Mouse (Mus musculus) urinary bladder, postnatal 10 days (tissue): ENCODE data around the gene Rangap1.
"Not testable (repeated sequence)": the region's sequence is repeated elsewhere in the genome, so short reads cannot be mapped to it uniquely, and the experiment has no call there.

Experiments
- DNase-seq: peaks from one replicate; pipeline ENCODE4 v3.0.0; 2022; ENCODE audit warnings: low spot score

The Rangap1 gene

DNA sequence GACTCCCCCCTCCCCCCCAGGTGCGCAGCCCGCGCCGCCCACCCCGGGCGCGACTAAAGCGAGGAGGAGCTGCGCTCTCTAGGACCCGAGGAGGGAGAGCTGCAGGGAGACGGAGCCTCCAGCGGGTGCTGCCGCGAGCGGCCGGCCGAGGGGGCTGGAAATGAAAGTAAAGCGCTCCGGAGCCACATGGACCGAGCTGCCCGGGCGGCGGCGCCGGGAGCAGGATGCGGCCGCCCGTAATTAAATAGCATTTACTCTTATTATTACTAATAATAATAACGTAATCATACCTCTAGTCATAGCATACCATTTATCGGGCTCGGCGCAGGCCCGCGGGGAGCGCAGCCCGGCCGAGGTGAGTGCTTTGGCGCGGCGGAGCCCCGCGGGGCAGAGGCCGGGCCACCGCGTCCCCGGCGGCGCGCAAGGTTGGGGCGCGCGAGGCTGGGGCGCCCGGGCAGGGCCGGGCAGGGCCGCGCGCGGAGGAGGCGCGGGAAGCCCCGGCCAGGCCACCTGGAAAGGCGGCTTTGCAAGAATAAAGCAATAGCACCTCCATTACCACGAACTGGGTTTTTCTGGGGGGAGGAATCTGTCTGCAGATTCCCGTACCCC lies at the start of gene Rangap1, which contains the start of gene Zc3h7b:
Rangap1 (minus strand) TSS at position 539 of the 609 bp plus-strand sequence.
Zc3h7b (plus strand) TSS at position 66 of the 609 bp plus-strand sequence.
- no peak for DNase-seq

DNA sequence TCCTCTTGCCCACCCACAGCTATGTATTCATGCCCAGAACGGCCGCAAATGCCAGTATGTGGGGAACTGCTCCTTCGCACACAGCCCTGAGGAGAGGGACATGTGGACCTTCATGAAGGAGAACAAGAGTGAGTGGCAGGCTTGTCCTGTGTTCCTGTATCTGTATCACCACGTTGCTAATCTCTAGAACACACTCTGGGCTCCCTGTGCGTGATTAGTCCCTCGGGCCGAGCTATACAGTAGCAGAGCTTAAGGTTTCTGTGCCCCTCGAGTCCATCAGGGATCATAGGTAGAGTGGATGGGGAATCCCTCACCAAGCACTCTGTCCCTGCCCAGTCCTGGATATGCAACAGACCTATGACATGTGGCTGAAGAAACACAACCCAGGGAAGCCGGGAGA lies 47.1 kb upstream of the Rangap1 start:
- DNase-seq, result no peak

DNA sequence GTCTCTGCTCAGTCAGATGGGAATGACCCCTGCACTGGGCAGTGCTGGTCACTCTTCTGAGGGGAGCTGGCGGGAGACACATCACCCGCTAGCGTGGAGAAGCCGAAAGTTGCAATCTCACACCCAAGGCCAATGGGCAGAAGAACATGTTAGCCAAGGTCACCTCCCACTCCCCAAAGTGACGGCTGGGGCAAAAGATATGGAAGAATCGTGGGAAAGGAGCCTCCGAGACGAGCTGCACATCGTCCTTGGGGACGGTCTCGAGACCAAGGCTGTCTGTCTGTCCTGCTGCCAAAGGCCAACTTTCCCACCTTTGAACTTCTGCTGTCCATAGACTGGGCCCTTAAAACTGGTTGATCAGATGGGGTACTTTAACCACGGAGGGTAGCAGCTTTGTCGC lies 42.2 kb upstream of the Rangap1 start:
- no peak for DNase-seq

DNA sequence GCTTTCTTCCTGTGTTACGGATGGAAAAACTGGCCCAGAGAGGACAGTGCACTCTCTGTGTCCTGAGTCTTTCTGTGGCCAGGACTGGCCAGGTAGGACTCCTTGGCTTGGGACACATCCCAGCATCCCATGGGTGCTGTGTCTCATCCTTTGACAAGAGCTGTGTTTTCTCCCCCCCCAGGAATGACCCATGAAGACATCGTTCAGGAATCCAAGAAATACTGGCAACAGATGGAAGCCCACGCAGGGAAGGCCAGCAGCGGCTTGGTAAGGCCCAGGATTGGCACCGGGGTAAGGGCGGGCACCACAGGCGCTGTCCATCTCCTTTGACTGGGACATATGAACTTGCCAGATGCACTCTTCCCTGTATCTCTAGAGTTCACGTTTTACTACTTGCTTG lies 40.4 kb upstream of the Rangap1 start:
- DNase-seq, result no peak

DNA sequence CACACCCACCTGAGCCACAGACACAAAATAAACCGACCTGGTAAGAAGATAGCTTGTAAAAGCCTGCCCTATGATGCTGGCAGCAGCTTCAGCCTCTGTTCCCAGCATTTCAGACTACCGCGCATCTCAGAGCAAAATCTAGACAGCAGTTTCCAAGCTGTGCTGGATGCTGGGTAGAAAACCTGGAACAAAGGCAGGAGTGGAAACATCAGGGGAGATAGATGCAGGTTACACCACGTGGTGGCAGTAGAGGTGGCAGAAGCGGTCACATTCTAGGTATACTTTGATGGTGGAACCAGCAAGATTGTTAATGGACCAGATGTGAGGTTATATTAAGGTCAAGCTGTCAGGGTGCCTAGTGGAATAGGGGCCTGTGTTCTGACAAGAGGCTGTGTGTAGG lies 39.4 kb upstream of the Rangap1 start:
- DNase-seq, result no peak

DNA sequence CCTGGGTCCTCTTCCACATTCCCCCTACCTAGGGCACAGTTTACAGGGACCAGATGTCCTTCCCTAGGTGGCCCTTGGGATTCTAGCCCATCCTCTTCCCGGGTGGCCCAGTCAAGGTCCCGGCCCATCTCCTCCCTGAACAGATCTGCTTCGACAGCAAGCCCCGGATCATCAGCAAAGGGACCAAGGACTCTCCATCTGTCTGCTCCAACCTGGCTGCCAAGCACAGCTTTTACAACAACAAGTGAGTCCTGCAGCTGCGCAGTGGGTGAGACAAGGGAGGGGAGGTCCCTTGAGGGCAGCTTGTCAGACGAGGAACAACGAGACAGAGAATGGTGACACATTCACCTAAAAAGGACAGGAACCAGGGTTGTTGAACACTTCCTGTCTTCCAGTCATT lies 36.5 kb upstream of the Rangap1 start:
- DNase-seq, result no peak

DNA sequence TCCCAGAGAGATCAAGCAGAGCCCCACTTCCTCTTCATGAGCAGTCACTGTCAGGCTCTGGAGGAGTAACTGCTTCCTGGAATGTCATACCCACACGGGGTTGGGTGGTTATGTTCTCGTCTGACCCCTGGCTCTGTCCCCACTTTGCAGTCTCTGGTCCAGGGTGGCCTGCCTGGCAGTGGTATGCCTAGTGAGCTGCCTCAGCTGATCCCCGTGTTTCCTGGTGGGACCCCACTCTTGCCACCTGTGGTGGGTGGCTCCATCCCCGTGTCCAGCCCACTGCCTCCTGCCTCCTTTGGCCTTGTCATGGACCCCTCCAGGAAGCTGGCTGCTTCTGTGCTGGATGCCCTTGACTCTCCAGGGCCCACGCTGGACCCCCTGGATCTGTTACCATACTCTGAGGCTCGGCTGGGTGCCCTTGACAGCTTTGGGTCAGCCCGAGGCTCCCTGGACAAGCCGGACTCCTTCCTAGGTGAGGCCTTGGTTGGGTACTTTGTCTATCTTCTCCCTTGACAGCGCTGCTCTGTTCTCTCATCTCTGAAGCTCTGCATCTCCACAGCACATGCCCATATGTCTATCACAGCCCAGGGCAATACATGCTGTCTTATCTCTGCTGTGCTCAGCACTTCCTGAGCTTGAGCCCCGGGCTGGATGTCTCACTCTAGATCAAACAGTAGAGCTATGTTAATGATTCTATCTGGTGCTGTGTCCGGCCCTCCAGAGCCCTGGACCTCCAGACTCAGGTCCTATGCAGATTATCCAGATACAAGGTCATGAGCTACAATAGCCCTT lies 31.5 kb upstream of the Rangap1 start:
- no peak for DNase-seq

DNA sequence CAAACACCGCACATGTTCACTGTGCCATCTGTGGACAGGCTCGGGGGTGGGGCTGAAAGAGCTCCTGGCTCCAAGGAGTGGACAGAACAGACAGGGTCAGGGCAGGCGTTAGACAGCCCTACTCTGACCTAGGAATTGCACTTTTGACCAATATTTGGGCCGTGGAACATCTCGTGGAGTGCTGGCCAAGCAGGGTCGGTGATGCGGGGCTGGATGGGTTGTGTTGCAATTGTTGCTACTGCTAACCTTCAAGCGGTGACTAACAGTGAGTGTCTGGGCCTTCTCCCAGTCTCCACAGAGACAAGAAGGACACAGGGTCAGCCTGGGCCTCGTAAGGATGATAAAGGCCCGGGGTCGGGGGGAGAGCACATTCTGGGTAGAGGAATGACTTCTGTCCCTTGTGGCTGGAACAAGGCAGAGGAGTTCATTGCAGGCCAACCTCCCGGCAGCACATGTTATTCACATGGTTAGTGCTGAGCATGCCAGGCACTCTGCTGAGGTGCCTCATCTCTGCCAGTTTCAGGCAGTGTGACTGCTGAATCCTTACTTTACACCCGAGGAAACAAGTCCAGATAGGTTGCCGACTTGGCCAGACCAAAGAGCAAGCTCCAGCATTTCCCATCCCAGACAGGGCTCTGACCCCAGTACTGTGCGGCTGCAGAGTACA lies 29.3 kb upstream of the Rangap1 start:
- DNase-seq, result no peak

DNA sequence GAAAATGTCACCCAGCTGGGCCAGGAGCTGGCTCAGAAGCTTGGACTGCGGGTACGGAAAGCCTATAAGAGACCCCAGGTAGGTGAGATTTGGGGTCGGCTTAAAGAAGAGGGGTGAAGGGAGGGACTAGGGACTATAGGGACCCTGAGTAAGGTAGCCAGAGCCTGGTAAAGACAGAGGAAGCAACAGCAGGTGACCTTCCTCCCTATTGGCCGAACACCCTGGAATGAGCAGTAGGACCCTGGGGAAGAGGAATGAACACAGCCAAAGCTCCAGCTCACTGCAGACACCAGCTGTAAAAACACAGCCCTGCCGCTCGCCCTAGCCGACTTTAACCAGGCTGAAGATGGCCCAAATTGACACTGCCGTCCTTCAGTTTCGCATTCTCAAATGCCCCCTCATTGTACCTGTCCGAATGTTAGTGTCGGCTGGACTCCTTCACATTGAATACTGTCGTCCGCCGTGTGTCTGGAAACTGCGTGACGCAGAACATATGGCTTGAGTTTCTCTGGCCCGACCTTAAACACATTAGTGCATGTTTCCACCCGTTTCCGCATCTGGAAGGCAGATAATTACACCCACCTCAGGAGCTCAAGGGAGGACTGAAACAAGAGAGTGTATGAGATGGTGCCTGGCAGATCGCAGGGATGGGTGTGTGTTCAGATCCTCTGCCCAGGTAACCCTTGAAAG lies 27.2 kb upstream of the Rangap1 start:
- DNase-seq, result no peak

DNA sequence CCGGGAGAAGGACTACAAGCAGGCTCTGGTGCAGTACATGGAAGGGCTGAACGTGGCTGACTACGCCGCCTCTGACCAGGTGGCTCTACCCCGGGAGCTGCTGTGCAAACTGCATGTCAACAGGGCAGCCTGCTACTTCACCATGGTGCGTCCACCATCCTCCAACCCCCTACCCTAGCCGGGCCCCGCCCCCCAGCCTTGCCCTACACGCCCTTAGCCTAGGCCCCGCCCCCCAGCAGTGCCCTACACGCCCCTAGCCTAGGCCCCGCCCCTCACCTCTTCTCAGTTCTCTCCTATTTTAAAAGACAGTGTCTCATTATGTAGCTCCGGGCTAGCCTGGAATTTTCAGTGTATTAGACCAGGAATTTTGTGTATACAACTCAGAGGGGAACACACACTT lies 23.7 kb upstream of the Rangap1 start:
- DNase-seq, result no peak

DNA sequence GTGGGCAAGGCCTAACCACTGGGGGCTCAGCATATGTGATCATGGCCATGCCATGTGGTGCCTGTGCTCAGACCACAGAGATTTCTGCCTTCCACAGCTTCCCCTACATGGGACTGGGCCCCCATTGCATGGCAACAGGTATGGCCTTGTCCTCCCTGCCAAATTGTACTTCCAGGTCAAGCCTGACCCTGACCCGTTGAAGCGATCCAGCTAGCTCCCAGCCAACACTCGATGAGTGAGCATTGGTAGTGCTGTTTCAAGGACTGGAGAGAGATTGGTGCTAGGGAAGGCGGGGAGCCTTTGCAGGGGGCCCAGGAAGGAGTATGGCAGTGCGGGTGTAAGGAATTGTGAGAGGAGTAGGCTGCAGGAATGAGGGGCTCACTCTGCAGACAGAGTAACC lies 21.1 kb upstream of the Rangap1 start:
- no peak for DNase-seq

DNA sequence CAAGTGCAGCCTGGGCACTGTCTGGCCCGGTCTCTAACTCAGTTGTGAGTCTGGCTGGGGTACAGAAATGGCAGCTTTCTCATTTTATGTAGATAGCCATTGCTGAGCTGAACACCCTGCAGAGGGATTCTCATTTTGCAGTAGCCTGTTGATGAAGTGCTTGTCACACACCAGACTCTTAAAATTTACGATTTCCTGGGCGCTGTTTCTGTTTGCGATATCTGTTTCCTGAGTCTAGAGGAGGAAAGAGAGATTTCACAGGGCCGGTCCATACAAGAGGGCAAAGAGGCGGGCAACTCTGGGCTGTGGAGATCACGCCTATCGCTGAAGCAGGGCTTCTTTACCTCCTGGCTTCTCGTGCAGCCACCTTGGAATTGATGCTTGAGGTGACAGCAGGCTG lies 20.3 kb upstream of the Rangap1 start:
- DNase-seq, result no peak

DNA sequence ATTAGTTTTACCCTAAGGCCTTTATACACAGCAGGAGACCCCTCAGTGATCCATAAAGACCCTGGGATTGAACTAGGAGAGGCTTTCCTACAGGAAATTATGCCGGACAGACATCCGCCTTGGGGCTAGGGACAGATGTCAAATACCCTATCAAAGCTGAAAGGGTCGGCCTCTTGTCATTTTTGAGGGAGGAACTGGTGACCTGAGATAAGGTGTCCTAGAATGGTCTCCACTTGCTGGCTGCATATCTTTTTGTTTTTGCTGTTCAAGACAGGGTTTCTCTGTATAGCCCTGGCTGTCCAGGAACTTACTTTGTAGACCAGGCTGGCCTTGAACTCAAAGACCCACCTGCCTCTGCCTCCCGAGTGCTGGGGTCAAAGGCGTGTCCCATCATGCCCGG lies 19.2 kb upstream of the Rangap1 start:
- no peak for DNase-seq

DNA sequence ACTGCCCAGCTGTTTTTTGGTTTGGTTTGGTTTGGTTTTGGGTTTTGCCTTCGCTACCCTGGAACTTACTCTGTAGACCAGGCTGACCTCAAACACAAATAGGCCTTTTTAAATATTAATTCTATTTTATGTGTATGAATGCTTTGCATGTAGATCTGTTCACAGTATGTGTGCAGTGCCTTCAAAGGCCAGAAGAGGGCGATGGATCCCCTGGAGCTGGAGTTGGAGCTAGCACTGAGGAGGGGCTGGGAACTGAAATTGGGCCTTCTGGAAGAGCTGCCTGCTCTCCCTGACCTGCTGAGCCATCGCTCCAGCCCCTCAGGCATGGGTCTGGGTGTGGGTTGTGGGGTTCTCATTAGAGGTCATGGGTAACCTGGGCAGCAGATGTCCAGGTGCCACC lies 16.6 kb upstream of the Rangap1 start:
- DNase-seq, result no peak

DNA sequence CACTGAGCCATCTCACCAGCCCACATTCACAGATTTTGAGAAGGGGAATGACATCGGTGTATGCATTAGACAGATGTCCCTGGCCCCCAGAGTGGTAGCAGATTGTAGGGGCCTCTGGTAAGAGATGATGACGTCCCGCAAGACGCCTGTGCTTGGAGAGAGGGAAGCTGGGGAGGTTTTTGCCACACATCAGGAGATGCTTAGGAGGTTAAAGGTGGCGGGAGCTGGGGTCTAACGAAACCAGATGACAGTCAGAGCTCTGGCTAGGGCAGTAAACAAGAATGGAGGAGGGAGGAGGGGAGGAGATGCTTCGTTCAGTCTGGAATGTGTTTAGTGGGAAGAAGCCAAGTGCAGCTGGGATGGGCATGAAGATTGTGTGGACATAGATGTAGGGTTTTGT lies 16.1 kb upstream of the Rangap1 start:
- no peak for DNase-seq

DNA sequence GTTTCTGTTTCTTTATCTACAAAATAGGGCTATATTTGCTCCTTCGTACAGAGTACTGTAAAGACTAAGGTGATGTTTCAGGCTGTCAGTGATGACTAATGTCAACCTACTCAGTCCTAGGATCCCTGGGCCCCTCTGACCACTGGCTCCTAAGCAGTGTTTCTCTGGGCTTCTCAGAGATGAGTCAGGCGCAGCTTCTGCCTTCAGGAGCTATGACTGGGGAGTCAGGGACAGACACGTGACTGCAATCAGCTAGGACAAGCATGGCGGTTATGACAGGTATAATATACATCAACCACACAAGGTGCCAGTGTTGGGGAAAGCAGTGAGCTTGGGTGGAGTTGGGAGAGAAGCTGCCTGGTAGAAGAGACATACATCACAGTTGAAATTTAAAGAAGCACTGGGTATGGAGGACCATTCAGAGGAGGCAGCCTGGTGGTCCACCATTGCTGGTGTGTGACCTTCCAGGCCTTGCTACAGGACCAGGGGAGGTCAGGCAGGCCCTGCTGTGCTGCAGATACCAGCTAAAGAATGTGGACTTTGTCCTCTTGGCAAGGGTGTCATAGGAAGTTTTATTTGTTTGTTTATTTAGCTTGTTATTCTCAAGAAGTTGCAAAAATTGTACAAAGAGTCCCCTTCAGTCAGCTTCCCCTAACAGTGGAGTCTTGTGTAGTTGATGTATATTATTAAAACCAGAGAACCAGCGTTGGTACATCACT lies 15.2 kb upstream of the Rangap1 start:
- no peak for DNase-seq

DNA sequence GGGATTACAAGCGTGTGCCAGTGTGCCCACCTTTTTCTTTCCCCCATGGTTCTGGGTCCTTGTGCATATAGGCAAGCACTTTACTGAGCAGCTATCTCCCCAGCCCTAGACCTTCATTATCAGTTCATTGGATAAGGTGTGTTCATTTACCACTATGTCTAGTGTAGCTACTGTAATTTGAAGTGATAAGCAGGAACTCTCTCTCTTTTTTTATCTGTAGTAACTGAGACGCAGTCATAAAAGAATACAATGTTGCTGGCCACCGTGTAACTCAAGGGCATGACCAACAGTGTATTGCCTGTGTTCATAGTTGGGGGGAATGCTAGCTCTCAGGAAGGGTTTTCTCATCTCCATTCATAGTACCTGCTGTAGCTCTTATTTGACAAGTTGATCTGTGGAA lies 14.2 kb upstream of the Rangap1 start:
- DNase-seq, result no peak

DNA sequence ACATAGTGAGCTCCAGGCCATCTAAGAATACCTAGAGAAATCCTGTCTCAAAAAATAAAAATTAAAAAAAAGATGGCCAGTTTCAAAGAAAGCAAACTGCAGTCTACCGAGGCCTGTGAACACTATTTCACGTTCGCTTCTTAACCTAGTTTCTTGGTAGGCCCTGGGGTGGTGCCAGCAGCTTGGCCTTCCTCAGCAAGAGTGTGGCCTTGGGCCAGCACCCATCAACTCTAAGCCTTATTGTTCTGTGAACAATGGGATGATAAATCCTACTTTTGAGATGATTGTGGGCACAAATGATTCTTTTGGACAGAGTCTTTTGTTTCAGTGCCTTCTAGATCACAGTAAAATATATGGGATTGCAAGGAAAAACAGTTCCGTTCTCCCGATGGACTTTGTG lies 13.4 kb upstream of the Rangap1 start:
- no peak for DNase-seq

DNA sequence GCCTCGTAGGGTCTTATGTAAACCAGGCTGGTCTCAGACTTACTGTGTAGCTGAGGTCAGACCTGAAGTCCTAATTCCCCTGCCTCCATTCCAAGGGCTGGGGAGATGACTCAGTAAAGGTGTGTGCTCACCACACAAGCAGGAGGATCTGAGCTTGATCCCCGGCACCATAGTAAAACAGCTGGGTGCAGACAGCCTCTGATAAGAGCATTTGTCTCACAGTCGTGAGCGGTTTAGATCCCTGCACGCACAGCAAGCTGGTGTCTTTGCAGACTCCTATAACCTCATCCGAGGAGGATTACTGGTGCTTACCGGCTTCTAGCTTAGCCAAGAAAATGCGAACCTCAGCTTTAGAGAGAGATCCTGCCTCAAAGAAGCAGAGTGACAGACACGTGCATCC lies 8.3 kb upstream of the Rangap1 start:
- no peak for DNase-seq

DNA sequence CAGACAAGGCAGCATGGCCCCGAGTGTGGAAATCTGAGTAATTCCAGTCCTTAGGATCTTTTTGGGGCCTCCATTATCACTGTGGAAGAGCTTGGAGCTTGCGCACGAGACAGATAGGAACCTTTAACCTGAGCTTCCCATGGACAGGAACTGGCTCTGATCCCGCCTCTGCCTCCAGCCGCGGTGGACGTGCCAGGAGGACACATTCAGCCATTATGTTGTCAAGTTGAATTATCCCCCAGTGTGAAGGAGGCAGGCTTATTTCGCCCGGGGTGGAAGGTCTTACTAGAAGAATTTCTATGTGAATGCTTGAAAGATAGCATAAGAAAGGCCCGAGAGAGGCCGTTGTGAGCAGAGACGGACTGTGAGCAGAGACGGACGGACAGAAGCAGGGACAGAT lies 4.4 kb upstream of the Rangap1 start:
- no peak for DNase-seq

DNA sequence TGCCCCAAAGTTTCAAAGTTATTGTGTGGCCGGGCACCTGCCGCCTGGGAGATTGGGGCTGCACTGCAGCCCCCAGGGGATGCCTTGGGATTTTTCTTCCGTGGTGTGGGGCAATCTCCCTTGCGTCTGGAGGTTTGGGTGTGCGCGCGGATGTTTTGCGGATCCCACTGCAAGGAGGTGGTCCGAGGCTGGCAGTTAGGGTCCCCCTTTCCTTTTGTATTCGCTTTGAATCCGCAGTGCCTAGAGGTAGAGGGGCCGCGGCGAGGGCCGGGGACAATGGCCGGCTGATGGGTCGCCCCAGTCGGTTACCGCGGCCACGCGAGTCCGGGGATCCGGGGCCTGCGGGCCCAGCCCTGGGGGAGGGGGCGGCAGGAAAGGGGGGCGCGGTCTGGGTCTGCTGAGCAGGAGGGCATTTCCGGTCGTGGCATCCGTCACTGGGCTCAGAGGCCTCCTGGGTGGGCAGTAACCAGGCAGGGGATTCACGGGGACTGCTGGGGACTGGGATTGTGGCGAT lies 328 bp upstream of the Rangap1 start:
- no peak for DNase-seq

DNA sequence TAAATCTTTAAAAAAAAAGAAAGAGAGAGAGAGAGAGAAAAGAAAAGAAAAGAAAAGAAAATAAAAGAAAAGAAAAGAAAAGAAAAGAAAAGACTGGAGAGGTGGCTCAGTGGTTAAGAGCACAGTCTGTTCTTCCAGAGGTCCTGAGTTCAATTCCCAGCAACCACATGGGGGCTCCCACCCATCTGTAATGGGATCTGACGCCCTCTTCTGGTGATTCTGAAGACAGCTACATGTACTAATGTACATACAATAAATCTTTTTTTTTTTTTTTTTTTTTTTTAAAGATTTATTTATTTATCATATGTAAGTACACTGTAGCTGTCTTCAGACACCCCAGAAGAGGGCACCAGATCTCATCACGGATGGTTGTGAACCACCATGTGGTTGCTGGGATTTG lies 3.0 kb downstream of the Rangap1 start:
- DNase-seq, result not testable (repeated sequence)
